Mouse (Mus musculus) kidney, postnatal 0 days (tissue): ENCODE measurements around the gene Hc. TPM values are rescaled to one million over a fixed set of nuclear protein-coding genes. Genes with fewer than 3 reads are reported as not detected.

Experiments
- ATAC-seq: fragments of 200-750 bp; cut with Nextera tagmentation; replicated peaks from 2 replicates; pipeline ENCODE4 v1.8.0; 2017; ENCODE audit warnings: low read depth, moderate number of reproducible peaks, moderate TSS enrichment, moderate library complexity; ENCODE audit not compliant: low FRiP score
- DNase-seq: peaks from one replicate; pipeline ENCODE4 v3.0.0-alpha.2; 2016; ENCODE audit warnings: low spot score
- H3K27ac ChIP-seq: fragments of 300-500 bp; sonication (generic); 2 replicates; pipeline ENCODE4 v1.5.1; 2014; ENCODE audit warnings: mild to moderate bottlenecking
- H3K27me3 ChIP-seq: fragments of 300-500 bp; sonication (generic); 2 replicates; pipeline ENCODE4 v1.6.1; 2014; ENCODE audit warnings: low read length, mixed read lengths; ENCODE audit not compliant: insufficient read depth
- H3K36me3 ChIP-seq: fragments of 300-500 bp; sonication (generic); 2 replicates; pipeline ENCODE4 v1.6.1; 2014; ENCODE audit warnings: low read length, mixed read lengths; ENCODE audit not compliant: insufficient read depth
- H3K4me1 ChIP-seq: fragments of 300-500 bp; sonication (generic); replicated peaks from 2 replicates; pipeline ENCODE4 v1.6.1; 2014; ENCODE audit warnings: antibody characterized with exemption, low read length, mixed read lengths; ENCODE audit not compliant: insufficient read depth
- H3K4me2 ChIP-seq: fragments of 300-500 bp; sonication (generic); 2 replicates; pipeline ENCODE4 v1.6.1; 2014; ENCODE audit warnings: mild to moderate bottlenecking, low read length, moderate library complexity, mixed read lengths
- H3K4me3 ChIP-seq: fragments of 300-500 bp; sonication (generic); replicated peaks from 2 replicates; pipeline ENCODE4 v1.5.1; 2014; ENCODE audit warnings: low read depth, low read length
- H3K9ac ChIP-seq: fragments of 300-500 bp; sonication (generic); 2 replicates; pipeline ENCODE4 v1.6.1; 2014; ENCODE audit warnings: low read depth, low read length
- H3K9me3 ChIP-seq: fragments of 300-500 bp; sonication (generic); replicated peaks from 2 replicates; pipeline ENCODE4 v1.6.1; 2016; ENCODE audit warnings: low read length, inconsistent platforms, mixed read lengths
- CTCF ChIP-seq: IDR thresholded peaks from 2 replicates; pipeline ENCODE4 v1.5.1; 2016; ENCODE audit warnings: antibody characterized with exemption, low read depth, mild to moderate bottlenecking, moderate library complexity
- WGBS: fragments of 180-500 bp; shearing (Covaris S2); extraction: QIAGEN DNeasy Blood & Tissue Kit; methylation state at CpG from one replicate; pipeline ENCODE4 v1.1.7; 2014; 5-methylcytosine and 5-hydroxymethylcytosine counted together
- polyA plus RNA-seq: library from polyadenylated mRNA; unstranded; fragments of >200 nt; fragmentation: Nextera tagmentation; extraction: Ambion mirVana; gene quantifications from 2 replicates; pipeline ENCODE4 v1.2.1, GENCODE M21; 2015

Hc gene
- polyA plus RNA-seq, 1 experiment from 2014 or later, result 0.16 TPM

GRCm38 (mm10) chr2:35074328-35074727 is 13.1 kb upstream of the Hc start:
- 86% methylated on average over 3 of the region's 3 CpGs for WGBS
- H3K27me3 ChIP-seq, result no peaks in the 10 kb centered on the region
- H3K36me3 ChIP-seq, result no peaks in the 10 kb centered on the region

DNA sequence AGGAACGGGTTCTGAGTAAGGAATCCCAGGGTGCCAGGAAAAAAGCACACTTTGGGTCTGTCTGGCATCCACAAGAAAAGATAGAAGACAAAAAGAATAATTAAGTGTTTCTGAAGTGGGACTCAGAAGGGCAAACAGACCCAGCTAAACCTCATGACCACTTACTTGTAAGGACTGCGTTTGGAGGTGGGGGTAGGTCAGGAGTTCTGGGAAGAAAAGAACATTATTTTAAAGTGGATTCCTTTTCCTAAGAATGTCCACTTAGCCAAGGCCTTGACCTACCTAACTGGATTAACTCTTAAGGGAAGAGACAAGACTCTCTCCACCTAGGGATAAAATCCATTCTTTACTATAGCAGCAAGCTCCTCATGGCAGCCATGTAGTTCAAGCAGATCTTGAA is 11.3 kb upstream of the Hc start:
- 34% methylated on average over 2 of the region's 2 CpGs for WGBS

More at GRCm38 (mm10) chr2:35074328-35074727, 13.1 kb upstream of the Hc start:
- DNase-seq (no peak), ATAC-seq (no peak)
- H3K4me2 ChIP-seq, result no peak overlapping the region
- no peak overlapping the region for H3K27ac ChIP-seq
- no peak overlapping the region for H3K4me3 ChIP-seq
- no peaks in the 10 kb centered on the region for H3K9me3 ChIP-seq
- no peaks in the 10 kb centered on the region for H3K4me1 ChIP-seq
- H3K9ac ChIP-seq, result no peak overlapping the region
- no peak for TF ChIP-seq CTCF

DNA sequence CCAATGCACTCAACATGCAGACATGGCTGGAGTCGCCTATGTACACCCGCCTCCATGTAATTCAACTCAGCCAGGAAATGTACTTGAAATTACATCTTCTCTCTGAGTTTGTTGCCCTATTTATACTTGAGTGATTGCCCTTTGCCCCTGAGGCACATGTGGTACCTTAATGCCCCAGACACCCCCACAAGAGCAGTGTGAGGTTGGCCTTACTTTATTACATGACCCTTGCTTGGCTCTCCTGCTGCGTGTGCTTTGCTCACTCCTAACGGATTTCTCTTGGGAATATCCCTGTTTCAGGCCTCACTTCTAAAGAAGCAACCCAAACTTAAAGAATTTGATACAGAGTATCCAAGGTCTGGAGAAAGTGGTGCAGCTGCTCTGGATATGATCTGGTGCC is 9.0 kb upstream of the Hc start:
- Histone ChIP-seq H3K4me1 (no peaks in the 10 kb centered on the region), H3K27ac (no peak overlapping the region), H3K4me2 (no peak overlapping the region), H3K4me3 (no peak overlapping the region), H3K9me3 (no peaks in the 10 kb centered on the region), H3K27me3 (no peaks in the 10 kb centered on the region), H3K9ac (no peak overlapping the region), H3K36me3 (no peaks in the 10 kb centered on the region)
- DNase-seq (no peak), ATAC-seq (no peak)
- TF ChIP-seq CTCF, result no peak
- WGBS, result 41% methylated on average over 4 of the region's 4 CpGs

More for the DNA sequence above, 11.3 kb upstream of the Hc start:
- Histone ChIP-seq H3K36me3 (no peaks in the 10 kb centered on the region), H3K9me3 (no peaks in the 10 kb centered on the region), H3K9ac (no peak overlapping the region), H3K27ac (no peak overlapping the region), H3K4me1 (no peaks in the 10 kb centered on the region), H3K27me3 (no peaks in the 10 kb centered on the region), H3K4me3 (no peak overlapping the region), H3K4me2 (no peak overlapping the region)
- ATAC-seq (no peak), DNase-seq (no peak)
- no peak for TF ChIP-seq CTCF

DNA sequence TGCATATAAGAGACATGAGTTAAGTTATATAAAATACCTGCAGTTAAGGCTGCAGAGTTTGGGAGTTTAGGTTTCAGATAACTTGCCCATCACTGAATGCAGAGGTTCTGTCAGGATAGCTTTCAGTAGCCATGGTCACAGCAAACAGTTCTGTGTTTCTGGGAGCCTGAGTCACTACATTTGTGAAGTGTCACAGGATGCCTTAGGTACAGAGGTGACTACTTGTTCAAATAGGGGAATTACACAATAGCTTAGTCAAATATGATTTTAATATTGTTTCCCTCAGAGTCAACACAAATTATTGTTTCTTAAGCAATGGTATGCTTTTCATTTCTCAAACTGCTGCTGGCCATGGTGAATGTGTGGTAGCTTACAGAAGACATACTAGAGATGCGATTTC is 7.9 kb upstream of the Hc start:
- Histone ChIP-seq H3K9me3 (no peaks in the 10 kb centered on the region), H3K36me3 (no peaks in the 10 kb centered on the region), H3K27me3 (no peaks in the 10 kb centered on the region), H3K4me3 (no peak overlapping the region), H3K4me1 (no peaks in the 10 kb centered on the region), H3K4me2 (no peak overlapping the region), H3K27ac (no peak overlapping the region), H3K9ac (no peak overlapping the region)
- WGBS, result 91% methylated on average over 1 of the region's 1 CpGs
- TF ChIP-seq CTCF, result no peak
- DNase-seq (no peak), ATAC-seq (no peak)

DNA sequence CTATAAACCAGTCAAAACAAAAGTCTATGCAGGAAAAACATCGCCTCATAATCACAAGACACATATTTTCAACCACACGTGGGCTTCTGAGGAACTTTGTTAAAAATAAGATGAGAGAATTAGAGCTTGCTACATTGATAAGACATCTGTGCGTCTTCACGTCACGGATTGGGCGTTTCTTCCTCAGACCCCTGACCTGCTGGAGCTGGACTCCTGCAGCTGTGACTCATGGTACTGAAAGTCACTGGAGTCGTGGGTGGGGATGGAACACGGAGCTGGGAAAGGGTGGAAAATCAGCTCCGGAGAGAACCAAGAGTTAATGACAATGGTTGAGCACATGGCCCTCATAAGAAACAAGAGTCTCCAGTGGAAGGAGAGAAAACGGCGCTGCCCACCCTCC is 5.9 kb upstream of the Hc start:
- no peak overlapping the region for H3K4me2 ChIP-seq
- no peak overlapping the region for H3K27ac ChIP-seq
- H3K27me3 ChIP-seq, result no peaks in the 10 kb centered on the region
- ATAC-seq (no peak), DNase-seq (no peak)
- H3K9me3 ChIP-seq, result no peaks in the 10 kb centered on the region
- H3K4me1 ChIP-seq, result no peaks in the 10 kb centered on the region
- H3K9ac ChIP-seq, result no peak overlapping the region
- H3K4me3 ChIP-seq, result no peak overlapping the region
- WGBS, result 77% methylated on average over 11 of the region's 11 CpGs
- H3K36me3 ChIP-seq, result no peaks in the 10 kb centered on the region
- no peak for TF ChIP-seq CTCF

DNA sequence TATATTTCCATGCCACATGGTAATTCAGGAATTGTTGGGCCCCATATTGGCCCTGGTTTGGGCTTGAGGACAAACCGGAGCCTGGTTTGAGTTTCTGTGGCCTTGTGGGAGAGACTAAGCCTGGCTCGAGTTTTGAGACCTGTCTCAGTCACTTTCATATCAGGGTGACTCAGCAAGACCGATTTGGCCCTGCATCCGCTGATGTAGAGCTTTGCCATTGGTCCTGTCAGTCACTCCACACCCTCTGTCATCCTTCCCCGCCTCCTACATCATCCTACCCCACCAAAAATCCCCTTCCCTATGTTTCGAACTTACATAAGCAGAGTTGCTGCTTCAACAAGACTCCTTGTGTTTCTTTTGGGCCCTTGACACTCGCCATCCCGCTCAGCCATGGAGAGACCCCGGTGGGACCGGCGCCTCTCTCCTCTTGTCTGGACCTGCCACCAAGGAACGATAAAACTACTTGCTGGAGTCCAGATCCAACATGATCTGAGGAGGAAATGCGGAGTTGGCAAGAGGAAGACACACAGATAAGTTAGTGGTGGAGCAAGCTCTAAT is 5.4 kb upstream of the Hc start:
- H3K36me3 ChIP-seq, result no peaks in the 10 kb centered on the region
- H3K9me3 ChIP-seq, result no peaks in the 10 kb centered on the region
- TF ChIP-seq CTCF, result no peak
- H3K4me1 ChIP-seq, result no peaks in the 10 kb centered on the region
- no peak overlapping the region for H3K4me3 ChIP-seq
- no peak for DNase-seq
- H3K27me3 ChIP-seq, result no peaks in the 10 kb centered on the region
- no peak overlapping the region for H3K27ac ChIP-seq
- H3K4me2 ChIP-seq, result no peak overlapping the region
- 91% methylated on average over 13 of the region's 13 CpGs for WGBS
- no peak for ATAC-seq
- no peak overlapping the region for H3K9ac ChIP-seq
